Mouse (Mus musculus) lung, postnatal 10 days (tissue): ENCODE measurements around the gene Spem2.

Experiments
- DNase-seq: peaks from one replicate; pipeline ENCODE4 v3.0.0; 2021

Spem2 gene

DNA sequence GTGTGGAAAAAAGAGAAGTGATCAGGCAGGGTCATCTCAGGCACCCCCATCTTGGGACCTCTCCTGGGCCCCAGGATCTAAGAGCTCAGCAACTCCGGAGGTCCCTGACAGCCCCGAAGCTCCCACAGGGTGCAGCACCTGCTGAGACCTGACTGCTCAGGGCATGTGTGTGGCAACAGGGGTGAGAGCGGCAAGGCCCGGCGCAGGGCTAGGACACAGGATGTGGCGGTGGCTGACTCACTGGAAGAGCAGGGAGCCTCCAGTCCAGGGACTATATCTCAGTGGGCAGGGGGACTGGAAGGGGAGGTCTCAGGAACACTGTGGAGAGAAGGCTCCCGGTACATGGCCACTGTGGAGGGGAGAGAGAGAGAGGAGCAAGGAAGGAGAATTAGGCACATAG, 20.3 kb downstream of the Spem2 start:
- no peak for DNase-seq

DNA sequence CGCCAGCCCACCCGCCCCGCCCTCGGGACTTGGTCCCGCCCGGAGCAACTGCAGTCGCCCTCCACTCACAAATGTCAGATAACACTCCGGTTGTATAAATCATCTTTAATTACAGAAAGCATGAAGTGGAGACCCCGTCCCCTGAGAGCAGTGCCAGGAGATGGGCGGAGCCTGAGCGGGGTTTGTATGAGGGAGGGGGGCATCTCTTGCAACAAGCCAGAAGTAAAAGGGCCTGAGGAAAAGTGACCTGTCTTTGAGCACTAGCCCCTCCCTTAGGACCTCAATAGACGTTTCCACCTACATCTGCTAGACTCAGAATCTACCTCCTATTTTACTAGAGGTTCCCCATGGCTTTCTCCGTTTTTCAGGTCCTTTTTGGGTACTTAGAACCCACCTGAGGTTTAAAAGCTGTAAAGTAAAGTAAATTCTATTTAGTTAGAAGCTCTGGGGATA, 22.3 kb downstream of the Spem2 start:
- DNase-seq: no peak

DNA sequence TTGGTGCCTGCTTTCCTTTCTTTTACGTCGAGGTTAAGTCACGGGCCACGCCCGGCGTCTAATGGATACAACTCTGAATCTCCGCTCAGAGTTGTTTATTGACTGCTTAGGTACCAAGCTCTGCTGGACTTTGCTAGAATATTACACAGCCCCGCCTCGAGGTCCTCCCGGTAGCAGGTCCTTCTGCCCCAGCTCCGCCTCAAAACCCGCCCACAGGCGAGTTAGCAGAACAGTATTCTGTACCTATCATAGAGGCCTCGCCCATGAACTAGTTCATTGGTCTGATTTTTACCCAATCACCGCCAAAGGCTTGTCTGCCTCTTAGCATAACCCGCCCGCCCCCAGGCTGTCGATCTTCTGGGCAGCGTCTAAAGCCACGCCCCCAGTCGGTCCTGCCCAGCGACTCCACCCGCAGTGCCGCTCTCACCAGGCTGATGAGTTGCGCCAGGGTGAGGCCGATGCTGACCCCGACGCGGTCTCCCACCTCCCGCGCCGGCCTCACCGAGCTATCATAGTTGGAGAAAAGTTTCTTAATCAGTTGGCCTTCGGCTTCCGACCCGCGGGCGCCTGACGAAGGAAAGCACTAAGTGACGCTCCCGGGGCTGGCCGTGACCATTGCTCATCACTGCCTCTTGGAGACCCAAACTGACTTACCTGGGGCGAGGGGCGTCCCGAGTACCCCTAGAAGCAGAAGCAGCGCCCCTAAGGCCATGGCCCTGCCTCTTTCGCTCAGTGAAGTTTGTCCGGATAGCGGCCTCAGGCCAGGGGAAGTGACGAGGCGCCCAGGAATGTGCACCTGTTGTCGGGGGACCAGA, 22.9 kb downstream of the Spem2 start, which contains the start of gene Chrnb1:
Gene Chrnb1, minus strand, starts transcription at position 776 of the 815 bp plus-strand sequence.
- peak; percentile 98 for DNase-seq

DNA sequence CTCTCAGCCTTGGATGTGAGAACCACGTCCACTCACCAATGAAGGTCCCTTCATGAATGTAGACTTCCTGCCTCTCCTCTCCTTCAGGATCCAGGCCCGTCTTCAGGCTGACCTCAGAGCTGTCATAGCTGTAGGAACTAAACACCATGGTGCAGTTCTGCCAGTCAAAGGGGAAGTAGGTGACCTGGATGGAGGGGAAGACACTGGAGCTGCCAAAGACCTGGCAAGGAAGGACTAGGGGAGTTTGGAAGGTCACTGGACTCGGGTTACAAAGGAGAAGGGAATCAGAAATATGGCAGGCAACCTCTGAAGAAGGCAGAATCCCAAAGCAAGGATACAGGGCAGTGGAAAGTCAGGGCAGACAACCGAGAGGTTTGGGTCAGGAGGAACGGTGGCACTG, 24.8 kb downstream of the Spem2 start:
- DNase-seq: no peak

DNA sequence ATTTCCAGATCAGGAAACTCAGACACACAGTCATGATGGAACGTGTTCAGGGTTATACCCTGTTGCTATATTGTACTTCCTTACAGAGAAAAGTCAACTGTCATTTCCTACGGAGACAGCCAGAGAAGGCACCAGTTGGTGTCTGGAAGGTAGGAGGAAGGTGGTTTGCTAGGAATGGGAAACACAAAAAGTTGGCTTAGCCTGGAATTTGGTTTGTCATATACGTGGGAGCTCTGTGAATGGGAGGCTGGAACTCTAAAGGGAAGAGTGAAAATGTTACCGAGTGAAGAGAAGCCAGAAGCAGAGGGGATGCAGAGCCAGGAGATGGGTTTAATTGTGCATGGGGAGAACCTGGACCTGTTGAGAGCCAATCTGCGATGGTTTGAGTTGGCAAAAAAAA, 26.8 kb downstream of the Spem2 start:
- no peak for DNase-seq

DNA sequence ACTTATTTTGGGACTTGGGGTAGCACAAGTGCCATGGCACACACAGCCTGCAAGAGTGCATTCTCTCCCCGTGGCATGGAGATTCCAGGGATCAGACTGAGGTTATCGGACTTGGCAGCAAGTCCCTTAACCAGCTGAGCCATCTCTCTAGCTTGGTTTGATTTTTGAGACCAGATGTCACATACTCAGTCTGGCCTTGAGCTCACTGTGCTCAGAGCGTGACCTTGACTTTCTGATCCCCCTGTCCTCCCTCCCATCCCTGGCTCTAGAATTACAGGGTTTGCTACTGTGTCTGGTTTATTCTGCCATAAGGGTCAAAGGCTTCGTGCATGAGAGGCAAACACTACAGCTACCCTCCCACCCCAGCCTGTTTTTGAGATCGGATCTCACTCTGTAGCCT, 28.8 kb downstream of the Spem2 start:
- no peak for DNase-seq

DNA sequence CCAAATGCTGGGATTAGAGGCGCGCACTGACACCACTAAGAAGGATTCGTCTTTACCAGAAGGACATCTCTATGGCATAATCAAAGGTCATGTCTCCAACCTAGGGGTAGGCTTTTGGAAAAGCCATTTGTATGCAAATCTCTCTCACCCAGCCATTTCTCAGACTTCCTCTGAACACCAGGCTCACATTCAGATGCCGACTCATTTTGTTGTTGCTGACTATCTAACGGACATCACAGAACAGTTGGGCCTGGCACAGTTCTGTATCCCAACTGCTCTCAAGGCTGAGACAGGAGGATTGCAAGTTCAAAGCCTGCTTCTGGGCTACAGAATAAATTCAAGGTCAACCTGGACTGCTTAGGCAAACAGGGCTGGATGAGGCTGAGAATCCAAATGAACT, 31.0 kb downstream of the Spem2 start:
- no peak for DNase-seq

DNA sequence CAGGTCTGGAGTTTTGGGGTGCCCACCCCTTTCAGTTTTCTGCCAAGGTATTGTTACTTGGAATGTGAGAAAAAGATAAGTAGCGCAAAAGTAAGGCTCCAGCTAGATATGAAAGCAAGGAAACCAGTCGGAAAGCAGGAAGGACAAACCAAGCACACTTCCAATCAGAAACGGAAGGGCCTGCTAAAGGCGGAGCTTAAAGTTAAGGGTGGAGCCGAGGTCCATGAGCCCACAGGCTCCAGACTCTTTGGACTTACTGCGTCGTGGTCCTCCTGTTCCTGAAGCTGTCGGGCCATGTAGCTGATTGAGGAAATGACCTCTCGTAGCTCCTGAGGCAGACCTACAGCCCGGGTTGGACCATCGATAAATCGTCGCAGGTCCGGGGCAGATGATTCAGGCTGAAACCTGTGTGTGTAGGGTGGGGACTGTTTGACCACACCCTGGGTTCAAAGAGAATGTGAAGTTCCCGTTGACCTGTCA, 33.4 kb downstream of the Spem2 start:
- DNase-seq: peak; percentile 85

DNA sequence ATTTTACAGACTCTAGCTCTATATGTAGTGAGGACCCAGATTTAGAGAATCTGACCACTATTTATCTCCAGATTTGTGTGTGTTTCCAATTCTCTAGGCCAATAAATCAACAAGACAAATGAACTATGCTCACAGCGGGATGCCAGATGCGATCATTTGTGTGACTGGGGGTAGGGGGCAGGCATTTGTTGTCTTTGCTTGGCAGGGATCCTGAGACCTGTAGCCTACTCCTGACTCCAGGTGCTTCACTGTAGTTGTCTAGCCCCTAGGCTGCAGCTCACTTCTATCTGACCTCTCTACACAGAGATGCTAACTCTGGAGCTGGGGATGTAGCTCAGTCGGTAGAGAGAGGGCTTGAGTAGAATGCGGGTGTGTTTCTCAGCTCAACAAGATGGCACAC, 36.4 kb downstream of the Spem2 start:
- DNase-seq: no peak

DNA sequence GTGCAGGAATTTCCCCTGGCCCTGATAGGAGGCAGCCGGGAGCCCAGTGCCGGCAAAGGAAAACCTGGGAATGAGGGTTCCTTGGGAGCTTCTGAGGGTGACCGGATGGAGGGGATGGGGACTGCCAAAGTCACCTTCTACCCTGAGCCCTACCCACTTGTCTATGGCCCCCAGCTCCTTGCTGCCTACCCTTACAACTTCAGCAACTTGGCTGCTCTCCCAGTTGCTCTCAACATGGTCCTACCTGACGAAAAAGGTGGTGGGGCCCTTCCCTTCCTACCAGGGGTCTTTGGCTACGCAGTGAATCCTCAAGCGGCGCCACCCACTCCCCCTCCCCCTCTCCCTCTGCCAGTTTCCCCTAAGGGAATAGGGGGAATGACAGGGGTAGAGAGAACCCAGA, 39.3 kb downstream of the Spem2 start:
- no peak for DNase-seq

DNA sequence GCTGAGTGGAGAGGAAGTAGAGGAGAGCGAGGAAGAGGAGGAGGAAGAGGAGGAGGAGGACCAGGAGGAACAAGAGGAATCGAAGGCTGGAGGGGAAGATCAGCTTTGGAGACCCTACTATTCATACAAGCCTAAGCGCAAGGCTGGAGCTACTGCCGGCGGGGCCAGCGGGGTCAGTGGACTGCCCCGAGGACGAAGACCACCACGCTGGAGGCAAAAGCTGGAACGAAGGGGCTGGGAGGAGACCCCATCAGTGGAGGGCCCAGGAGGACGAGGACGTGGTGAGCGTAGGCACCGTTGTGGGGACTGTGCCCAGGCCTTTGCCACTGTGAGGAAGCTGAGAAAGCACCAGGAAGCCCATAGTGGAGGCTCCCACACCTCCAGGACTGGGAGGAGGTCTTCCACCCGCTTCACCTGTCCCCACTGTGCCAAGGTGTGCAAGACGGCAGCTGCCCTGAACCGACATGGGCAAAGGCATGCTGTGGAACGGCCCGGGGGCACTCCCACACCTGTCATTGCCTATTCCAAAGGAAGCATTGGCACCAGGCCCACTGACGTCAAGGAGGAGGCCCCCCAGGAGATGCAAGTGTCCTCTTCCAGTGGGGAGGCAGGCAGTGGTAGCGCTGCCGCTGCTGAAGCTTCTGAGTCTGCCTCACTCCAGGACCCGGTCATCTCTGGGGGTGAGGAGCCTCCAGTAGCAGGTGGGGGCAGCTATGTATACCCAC, 39.8 kb downstream of the Spem2 start:
- no peak for DNase-seq

DNA sequence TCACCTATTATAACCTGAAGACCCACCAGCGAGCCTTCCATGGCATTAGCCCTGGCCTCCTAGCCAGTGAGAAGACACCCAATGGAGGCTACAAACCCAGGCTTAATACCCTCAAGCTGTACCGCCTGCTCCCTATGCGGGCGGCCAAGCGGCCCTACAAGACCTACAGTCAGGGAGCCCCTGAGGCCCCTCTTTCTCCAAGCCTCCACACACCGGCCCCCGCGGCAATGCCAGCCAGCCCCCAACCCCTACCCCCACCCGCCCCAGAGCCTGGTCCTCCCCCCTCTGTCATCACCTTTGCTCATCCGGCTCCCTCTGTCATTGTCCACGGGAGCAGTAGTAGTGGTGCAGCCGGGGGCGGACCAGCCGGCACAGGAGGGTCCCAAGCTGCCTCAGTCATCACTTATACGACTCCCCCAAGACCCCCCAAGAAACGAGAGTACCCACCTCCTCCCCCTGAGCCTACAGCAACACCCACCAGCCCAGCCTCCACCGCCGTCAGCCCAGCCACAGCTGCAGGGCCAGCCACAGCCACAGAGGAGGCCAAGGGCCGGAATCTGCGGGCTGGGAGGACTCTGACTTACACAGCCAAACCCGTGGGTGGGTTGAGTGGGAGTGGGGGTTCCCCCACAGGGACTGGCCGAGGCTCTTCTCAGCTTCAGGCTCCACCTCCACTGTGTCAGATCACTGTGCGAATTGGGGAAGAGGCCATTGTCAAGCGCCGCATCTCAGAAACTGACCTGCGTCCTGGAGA, 40.6 kb downstream of the Spem2 start:
- no peak for DNase-seq

DNA sequence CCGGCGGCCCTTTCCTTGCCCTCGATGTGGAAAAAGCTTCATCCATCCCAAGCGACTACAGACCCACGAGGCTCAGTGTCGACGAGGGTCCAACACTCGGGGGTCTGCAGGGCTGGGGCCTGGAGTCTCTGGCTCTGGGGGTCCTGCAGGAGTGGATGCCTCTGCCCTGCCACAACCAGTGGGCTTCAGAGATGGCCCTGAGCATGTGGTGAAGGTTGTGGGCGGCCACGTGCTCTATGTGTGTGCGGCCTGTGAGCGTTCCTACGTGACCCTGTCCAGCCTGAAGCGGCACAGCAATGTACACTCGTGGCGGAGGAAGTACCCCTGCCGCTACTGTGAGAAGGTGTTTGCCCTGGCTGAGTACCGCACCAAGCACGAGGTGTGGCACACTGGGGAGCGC, 41.8 kb downstream of the Spem2 start:
- DNase-seq: no peak

DNA sequence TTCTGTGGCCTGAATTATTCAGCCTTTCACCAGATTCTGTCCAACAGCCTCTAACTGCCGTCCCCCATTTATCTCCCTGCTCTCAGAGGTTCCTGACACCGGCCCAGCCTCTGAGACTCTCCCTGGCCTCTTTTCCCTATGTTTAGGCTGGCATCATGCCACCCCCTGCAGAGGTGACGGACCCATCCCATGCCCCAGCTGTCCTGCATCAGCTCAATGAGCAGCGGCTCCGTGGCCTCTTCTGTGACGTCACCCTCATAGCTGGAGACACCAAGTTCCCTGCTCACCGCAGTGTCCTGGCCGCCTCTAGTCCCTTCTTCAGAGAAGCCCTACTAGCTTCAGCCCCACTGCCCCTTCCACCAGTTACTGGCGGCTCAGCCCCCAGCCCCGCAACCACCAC, 42.5 kb downstream of the Spem2 start:
- no peak for DNase-seq

DNA sequence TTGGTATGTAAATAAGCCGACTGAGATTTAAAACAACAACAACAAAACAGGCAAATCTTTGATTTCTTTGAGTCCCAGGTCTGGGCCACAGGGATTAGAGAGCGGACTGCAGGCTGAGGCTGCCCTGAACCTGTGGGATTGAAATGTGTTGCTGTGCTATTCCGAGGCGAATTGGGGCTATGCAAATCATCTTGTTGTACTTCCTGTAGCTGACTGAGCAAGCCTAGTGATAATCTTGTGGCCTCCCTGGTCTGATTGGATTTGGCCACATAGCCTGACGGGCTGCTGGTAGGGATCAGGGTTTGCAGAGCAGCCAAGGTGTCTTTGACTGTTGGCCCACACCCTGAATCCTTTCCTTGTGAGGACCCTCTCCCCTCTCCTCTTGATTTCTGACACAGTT, 43.3 kb downstream of the Spem2 start:
- DNase-seq: no peak

DNA sequence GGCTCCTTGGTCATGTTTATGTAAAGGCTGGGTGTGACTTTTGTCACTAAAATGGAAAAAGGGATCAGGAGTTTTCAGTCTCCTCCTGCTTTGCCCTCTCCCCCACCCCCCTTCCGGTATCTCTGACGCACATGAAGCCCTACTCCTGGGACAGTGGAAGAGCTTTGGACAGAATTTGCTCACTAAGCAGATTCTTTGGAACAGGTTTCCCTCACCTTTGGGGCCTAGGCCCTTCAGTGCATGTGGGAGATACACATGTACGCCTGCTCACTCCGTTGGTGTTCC, 50.7 kb downstream of the Spem2 start:
- DNase-seq: peak; percentile 68

DNA sequence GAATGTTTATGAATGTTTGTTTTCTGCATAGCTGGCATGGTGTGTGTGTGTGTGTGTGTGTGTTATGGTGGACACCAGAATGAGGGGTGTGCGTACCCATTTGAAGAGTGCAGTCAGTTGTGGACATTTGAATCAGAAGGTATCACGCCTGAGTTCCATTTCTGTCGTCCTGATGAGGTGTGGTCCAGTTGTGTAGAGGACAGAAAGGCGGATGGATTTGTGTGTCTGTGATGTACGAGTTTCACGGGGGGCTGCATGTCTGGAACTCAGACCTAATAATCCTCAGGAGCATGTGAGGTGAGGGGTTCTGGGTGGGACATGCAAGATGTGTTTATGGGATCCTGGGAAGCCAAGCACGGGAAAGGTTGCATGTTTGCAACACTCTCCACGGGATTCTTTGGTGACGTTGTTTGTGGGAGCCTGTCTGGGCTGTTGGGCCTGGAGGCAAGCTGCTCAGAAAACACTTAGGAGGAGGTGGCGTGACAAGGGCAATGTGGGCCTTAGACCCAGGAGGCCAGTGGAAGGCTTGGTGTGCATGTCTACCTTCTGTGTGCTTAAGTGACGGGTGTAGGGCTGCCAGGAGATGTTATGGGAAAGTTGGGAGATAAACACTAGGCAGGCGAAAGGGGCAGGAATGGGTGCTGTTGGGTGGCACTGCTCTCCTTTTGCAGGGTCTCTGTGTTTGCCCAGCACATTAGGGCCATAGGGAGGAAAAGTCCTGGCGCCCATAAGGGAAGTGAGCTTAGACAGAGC, 51.2 kb downstream of the Spem2 start:
- DNase-seq: no peak
